Mouse (Mus musculus): ENCODE results near the gene Accsl. TPM values are rescaled to one million over a fixed set of nuclear protein-coding genes. Genes with fewer than 3 reads are reported as not detected.

The Accsl gene
- not detected in 2 replicates for polyA plus RNA-seq (2015; fragmentation: Nextera tagmentation; extraction: Ambion mirVana)

DNA sequence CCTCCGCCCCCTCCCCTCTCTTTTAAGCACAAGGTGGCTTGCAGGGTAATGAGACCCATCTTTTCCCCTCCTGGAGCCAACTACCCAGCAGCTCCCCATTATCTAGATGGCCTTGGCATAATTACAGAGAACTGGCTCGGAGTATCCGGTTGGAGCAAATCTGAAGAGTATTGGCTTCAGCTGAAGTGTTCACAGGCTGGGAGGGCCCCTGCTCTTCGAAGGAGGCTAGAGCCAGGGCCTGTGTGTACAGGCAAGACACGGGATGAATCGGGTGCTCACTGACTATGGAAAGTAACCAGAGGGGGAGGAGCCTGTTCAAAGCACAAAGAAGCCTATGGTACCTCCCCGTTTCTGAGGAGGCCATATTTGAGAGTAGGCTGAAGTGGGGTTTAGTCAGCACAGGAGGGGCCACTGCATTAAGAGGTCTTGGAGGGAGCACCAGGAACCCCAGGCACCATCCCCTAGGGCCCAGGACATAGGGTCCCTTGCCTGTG, at the start of gene Accsl:
Gene Accsl (minus strand): TSS at position 51 of the 494 bp plus-strand sequence.
- no peak within 1 kb of the TSS for H3K27ac ChIP-seq (replicated peaks)
- ATAC-seq (ENCODE audit: extremely low read depth, insufficient number of reproducible peaks, low FRiP score, low TSS enrichment): no peak
- peaks cover 8% of the 10 kb centered on the region for H3K4me1 ChIP-seq
- H3K27me3 ChIP-seq (replicated peaks): peaks cover 11% of the 10 kb centered on the region
- no peak within 1 kb of the TSS for H3K4me2 ChIP-seq
- 64% methylated on average over 7 of the region's 7 CpGs for whole genome bisulfite sequencing
- no peak within 1 kb of the TSS for H3K4me3 ChIP-seq
- H3K9ac ChIP-seq: no peak within 1 kb of the TSS
- no peaks in the 10 kb centered on the region for H3K9me3 ChIP-seq
- no peaks in the 10 kb centered on the region for H3K36me3 ChIP-seq

DNA sequence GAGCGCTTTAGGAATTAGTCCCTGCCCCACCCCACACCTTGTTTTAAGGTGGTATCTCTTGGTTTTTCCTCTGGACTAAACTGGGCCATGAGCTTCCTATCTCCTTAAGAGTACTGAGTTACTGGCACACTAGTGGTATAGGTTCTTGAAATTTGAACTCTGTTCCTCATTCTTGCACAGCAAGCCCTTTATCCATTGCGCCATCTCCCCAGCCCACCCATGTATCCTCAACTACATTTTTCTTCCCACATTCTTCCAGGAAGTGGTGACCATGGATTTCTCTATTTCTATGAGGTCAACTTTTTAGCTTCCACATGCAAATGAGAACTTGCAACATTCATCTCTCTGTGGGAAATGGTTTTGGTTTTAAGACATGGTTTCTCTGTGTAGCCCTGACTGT, 44.6 kb upstream of the Accsl start:
- Histone ChIP-seq H3K27me3 (replicated peaks) (peaks cover 24% of the 10 kb centered on the region), H3K4me3 (no peak overlapping the region), H3K9ac (no peak overlapping the region), H3K9me3 (no peaks in the 10 kb centered on the region), H3K36me3 (no peaks in the 10 kb centered on the region), H3K27ac (replicated peaks) (no peak overlapping the region), H3K4me2 (no peak overlapping the region), H3K4me1 (0 out of 2 replicates have a peak, but pooled peaks cover 6% of the 10 kb centered on the region)
- ATAC-seq (ENCODE audit: extremely low read depth, insufficient number of reproducible peaks, low FRiP score, low TSS enrichment): no peak
- WGBS: 75% methylated on average over 2 of the region's 2 CpGs

DNA sequence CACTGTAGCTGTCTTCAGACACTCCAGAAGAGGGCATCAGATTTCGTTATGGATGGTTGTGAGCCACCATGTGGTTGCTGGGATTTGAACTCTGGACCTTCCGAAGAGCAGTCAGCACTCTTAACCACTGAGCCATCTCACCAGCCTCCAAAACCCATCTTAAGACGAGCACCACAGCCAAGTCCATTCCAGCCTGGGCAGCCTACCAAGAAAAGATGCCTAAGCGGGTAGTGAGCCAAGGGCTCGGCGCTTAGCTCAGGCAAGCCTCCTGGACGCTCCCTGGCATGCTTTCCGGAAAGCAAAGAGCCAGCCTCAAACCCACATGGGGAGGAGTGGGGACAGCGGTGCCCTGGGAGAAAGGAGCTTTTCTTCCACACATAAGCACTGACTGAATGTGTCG, 43.0 kb upstream of the Accsl start:
- peaks cover 31% of the 10 kb centered on the region for H3K27me3 ChIP-seq (replicated peaks)
- H3K4me3 ChIP-seq: no peak overlapping the region
- 72% methylated on average over 10 of the region's 10 CpGs for WGBS
- H3K9ac ChIP-seq: no peak overlapping the region
- H3K4me1 ChIP-seq: peaks cover 12% of the 10 kb centered on the region; the same call in 1 of the 2 replicates
- no peak for ATAC-seq (ENCODE audit: extremely low read depth, insufficient number of reproducible peaks, low FRiP score, low TSS enrichment)
- H3K36me3 ChIP-seq: no peaks in the 10 kb centered on the region
- H3K9me3 ChIP-seq: no peaks in the 10 kb centered on the region
- H3K27ac ChIP-seq (replicated peaks): no peak overlapping the region
- H3K4me2 ChIP-seq: no peak overlapping the region

DNA sequence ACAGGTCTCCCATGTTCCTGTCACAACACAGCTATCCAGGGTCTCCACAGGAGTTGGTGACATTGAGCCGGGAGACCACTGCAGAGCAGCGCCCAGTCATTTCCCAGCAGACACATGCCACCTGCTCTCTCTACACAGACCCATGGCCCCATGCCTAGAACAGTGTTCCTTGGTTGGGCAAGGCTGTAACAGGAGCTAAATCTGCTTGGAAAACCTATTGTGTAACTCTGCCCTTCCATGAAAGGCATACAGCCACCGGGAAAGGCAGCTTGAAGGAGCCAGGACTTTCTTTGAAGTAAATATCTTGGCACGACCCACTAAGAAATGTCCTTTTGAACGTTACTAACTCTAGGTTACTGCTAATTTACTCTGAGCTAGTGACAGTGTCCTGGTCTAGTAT, 40.8 kb upstream of the Accsl start:
- 68% methylated on average over 5 of the region's 5 CpGs for WGBS

DNA sequence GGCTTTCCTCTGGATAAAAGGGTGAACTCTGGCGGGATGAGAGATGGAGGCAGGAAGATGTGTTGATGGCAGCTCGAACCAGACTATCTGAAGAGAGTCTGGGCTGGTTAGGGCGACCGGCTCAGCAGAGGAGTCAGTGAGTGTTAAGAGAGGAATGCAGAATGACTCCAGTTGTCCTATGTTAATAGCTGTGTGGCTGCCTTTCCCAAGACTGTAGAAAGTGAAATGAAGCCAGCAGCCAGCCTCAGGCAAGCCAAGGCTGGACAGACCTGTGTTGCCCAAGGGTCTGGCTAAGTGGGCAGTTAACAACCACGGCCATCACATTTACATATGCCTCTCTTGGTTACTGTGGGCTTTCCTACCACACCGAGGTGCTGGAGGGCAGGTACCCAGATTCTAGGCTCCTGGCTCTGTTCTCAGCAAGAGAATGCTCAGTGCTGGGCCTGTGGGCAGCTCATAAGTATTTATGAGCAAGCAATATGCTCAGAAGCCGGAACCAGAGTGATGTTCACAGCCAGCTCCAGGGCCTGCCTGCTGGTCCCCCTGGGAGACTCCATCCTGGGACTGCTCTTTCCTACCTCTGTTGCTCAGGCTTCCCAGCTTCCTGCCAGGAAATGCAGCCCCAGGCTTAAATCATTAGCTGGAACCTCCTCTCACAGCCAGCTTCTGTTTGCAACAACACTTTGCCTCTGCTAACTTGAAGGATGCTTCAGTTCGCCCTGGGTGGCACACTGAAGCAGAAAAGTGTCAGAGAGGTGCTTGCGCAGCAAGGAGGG, 38.8 kb upstream of the Accsl start:
- Histone ChIP-seq H3K9ac (no peak overlapping the region), H3K27ac (replicated peaks) (no peak overlapping the region), H3K4me1 (peaks cover 24% of the 10 kb centered on the region), H3K9me3 (no peaks in the 10 kb centered on the region), H3K4me2 (no peak overlapping the region), H3K36me3 (no peaks in the 10 kb centered on the region), H3K27me3 (replicated peaks) (peaks cover 28% of the 10 kb centered on the region), H3K4me3 (no peak overlapping the region)
- no peak for ATAC-seq (ENCODE audit: extremely low read depth, insufficient number of reproducible peaks, low FRiP score, low TSS enrichment)
- 40% methylated on average over 9 of the region's 9 CpGs for WGBS

More for the DNA sequence above, 40.8 kb upstream of the Accsl start:
- Histone ChIP-seq H3K27me3 (replicated peaks) (peaks cover 28% of the 10 kb centered on the region), H3K4me1 (peaks cover 12% of the 10 kb centered on the region; the same call in 1 of the 2 replicates), H3K36me3 (no peaks in the 10 kb centered on the region), H3K4me2 (no peak overlapping the region), H3K4me3 (no peak overlapping the region), H3K27ac (replicated peaks) (no peak overlapping the region), H3K9ac (no peak overlapping the region), H3K9me3 (no peaks in the 10 kb centered on the region)
- no peak for ATAC-seq (ENCODE audit: extremely low read depth, insufficient number of reproducible peaks, low FRiP score, low TSS enrichment)

DNA sequence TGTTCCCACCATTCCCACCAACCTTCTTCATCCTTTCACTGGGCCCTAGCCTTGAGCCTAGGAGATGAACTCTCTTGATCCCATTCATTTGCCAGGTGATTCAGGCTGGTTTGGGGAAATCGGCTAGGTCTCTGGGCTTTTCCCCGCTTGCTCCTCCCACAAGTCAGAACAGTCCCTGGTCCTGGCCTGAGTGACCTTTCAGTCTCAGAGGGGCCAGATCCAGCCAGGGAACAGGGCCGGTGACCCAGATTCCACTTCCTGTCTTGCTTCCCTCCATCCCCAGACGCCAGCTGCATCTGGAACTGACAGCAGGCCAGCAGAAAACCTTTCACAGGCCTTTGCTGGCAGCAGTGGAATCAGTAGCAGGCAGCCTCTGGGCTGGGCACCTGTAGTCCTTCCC, 37.4 kb upstream of the Accsl start:
- 44% methylated on average over 4 of the region's 4 CpGs for WGBS
- no peak overlapping the region for H3K4me3 ChIP-seq
- H3K36me3 ChIP-seq: no peaks in the 10 kb centered on the region
- H3K9ac ChIP-seq: no peak overlapping the region
- no peaks in the 10 kb centered on the region for H3K9me3 ChIP-seq
- no peak overlapping the region for H3K4me2 ChIP-seq
- ATAC-seq (ENCODE audit: extremely low read depth, insufficient number of reproducible peaks, low FRiP score, low TSS enrichment): no peak
- H3K4me1 ChIP-seq: peaks cover 24% of the 10 kb centered on the region
- no peak overlapping the region for H3K27ac ChIP-seq (replicated peaks)
- H3K27me3 ChIP-seq (replicated peaks): peaks cover 34% of the 10 kb centered on the region

DNA sequence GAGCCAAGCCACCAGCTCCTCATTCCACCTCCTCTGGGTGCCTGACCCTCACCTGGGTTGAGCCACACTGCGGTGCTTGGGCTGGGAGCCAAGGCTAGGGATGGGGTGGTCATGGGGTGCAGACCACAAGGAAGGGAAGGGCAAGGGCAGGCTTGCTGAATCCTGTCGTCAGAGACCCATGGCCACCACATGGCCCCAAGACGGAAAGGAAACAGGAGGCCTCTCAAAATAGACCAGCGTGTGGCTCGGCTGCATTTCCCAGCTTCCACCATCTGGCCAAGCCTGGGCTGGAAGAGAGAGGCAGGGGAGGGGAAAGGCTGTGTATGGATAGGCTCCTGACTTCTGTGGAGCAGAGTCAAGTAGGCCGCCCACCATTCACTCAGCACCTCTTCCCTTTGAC, 34.5 kb upstream of the Accsl start:
- H3K36me3 ChIP-seq: no peaks in the 10 kb centered on the region
- peaks cover 18% of the 10 kb centered on the region for H3K4me1 ChIP-seq
- H3K9me3 ChIP-seq: no peaks in the 10 kb centered on the region
- 31% methylated on average over 6 of the region's 6 CpGs for WGBS
- ATAC-seq (ENCODE audit: extremely low read depth, insufficient number of reproducible peaks, low FRiP score, low TSS enrichment): no peak
- no peak overlapping the region for H3K27ac ChIP-seq (replicated peaks)
- H3K4me2 ChIP-seq: no peak overlapping the region
- no peak overlapping the region for H3K4me3 ChIP-seq
- H3K9ac ChIP-seq: no peak overlapping the region
- peaks cover 21% of the 10 kb centered on the region for H3K27me3 ChIP-seq (replicated peaks)

DNA sequence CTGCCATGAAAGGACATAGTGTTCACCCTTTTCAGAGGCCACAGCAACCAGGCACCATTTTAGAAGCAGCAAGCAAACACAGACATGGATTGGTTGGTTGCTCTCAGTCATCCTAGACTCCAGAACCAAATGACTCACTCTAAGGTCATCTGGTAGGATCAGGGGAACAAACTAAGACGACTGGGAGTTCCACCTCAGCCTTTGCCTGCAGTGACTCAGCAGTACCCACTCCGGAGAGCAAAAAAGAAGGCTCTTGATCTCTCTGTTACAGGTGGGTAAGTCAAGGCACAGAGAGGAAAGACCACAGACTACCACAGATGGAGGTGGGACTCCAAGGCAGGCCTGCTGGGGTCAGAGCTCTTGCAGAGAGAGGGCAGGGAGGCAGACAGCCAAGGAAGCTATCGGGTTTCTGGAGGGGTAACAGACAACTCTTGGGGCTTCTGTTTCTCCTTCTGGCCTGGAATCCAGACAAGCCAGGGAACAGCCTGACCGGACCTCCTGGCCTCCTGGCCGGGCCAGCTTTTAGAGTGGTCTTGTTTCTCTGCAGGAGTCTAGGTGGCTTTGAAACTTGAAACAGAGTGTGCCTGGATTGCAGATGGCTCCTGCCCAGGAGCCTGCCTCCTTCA, 33.8 kb upstream of the Accsl start:
- WGBS: 56% methylated on average over 5 of the region's 5 CpGs
- no peak overlapping the region for H3K27ac ChIP-seq (replicated peaks)
- ATAC-seq (ENCODE audit: extremely low read depth, insufficient number of reproducible peaks, low FRiP score, low TSS enrichment): no peak

DNA sequence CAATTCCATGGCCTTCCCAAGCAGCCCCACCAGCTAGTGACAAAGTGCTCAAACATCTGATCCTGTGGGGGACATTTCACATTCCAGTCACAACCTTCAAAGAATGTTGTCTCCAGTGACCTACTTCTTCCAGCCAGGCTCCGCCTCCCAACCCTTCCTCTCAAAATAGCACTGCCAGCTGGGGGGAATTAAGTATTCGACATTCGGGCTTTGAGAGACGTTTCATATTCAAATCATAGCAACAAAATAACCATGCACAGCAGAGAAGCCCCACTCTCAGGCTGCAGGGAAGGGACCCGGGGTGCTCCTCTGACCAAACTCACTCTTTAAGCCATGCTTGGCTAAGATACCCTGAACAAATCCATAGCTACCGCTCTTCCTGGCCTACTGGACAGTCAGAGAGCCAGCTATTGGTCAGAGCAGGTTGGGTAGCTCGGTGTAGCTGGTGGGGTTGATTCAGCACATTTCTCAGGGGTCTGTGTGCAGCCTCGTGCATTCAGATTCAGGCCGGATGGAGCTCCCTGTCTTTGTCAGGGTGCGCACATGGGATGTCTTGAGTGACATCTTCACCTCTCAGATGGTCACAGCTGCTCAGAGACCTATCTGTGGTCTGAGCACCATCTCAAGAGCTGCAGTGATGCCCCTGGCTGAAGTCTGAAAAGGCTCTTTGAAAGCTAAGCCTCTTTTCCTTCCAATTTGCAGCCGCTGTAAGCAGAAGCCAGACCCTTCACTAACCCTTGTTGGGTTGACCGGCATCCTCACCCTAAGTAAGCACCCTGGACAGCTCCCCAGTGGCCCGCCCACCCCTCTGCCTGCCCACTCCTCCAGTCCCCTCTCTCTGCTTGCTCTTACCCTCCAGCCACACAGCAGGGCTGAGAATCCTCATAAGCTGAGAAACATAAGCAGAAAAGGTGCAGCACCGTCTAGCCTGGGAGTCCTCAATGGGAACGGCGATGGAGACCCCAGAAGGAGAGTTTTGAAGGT, 30.7 kb upstream of the Accsl start:
- no peak for ATAC-seq (ENCODE audit: extremely low read depth, insufficient number of reproducible peaks, low FRiP score, low TSS enrichment)
- H3K4me3 ChIP-seq: no peak overlapping the region
- peaks cover 15% of the 10 kb centered on the region for H3K27me3 ChIP-seq (replicated peaks)
- no peak overlapping the region for H3K4me2 ChIP-seq
- peaks cover 13% of the 10 kb centered on the region for H3K4me1 ChIP-seq
- WGBS: 44% methylated on average over 16 of the region's 16 CpGs
- H3K9ac ChIP-seq: no peak overlapping the region
- no peak overlapping the region for H3K27ac ChIP-seq (replicated peaks)
- no peaks in the 10 kb centered on the region for H3K36me3 ChIP-seq
- no peaks in the 10 kb centered on the region for H3K9me3 ChIP-seq

More for the DNA sequence above, 33.8 kb upstream of the Accsl start:
- H3K27me3 ChIP-seq (replicated peaks): peaks cover 15% of the 10 kb centered on the region
- no peak overlapping the region for H3K4me2 ChIP-seq
- peaks cover 13% of the 10 kb centered on the region for H3K4me1 ChIP-seq
- no peak overlapping the region for H3K4me3 ChIP-seq
- H3K36me3 ChIP-seq: no peaks in the 10 kb centered on the region
- no peak overlapping the region for H3K9ac ChIP-seq
- no peaks in the 10 kb centered on the region for H3K9me3 ChIP-seq

DNA sequence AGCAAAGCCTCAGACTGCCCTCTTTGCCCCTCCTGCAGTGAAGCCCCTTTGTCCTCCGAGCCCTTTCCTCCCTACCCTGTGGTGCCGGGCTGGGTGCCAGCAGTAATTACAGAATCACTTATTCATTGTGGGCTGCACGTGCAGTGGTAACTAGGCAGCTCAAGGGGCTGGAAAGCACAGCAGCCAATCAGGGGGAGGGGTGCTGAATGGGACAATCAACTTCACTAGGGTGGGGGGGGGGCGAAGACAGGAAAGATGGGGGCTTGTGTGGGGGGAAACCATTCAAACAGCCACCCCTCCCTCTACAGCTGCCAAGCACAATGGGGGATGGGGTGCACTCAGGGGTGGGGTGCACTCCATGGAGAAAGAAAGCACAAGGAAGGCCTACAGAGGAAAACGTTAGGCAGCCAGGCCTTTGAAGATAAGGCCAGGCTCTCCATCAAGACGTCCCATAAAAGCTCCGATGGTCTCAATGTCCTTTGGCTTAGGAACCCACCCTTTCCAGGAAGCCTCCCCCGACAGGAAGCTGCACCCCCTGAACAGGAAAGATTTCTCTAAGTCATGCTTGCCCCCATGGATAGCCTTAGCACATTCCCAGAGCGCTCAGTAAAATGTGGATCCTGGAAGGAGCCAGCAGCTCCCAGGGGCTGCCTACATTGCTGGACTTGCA, 22.8 kb upstream of the Accsl start:
- H3K4me1 ChIP-seq: peaks cover 21% of the 10 kb centered on the region
- no peak overlapping the region for H3K9ac ChIP-seq
- no peak overlapping the region for H3K4me2 ChIP-seq
- H3K4me3 ChIP-seq: no peak overlapping the region
- 22% methylated on average over 9 of the region's 9 CpGs for WGBS
- H3K27me3 ChIP-seq (replicated peaks): peaks cover 4% of the 10 kb centered on the region; the same call in 1 of the 2 replicates
- ATAC-seq (ENCODE audit: extremely low read depth, insufficient number of reproducible peaks, low FRiP score, low TSS enrichment): peak; percentile 40; the same call in 1 of the 2 replicates
- H3K27ac ChIP-seq (replicated peaks): peak overlapping the region; percentile 61
- no peaks in the 10 kb centered on the region for H3K36me3 ChIP-seq
- H3K9me3 ChIP-seq: no peaks in the 10 kb centered on the region

All from heart, embryonic 13.5 days (tissue).